Mouse (Mus musculus): Measurements from ENCODE around the gene Lsamp.

DNA sequence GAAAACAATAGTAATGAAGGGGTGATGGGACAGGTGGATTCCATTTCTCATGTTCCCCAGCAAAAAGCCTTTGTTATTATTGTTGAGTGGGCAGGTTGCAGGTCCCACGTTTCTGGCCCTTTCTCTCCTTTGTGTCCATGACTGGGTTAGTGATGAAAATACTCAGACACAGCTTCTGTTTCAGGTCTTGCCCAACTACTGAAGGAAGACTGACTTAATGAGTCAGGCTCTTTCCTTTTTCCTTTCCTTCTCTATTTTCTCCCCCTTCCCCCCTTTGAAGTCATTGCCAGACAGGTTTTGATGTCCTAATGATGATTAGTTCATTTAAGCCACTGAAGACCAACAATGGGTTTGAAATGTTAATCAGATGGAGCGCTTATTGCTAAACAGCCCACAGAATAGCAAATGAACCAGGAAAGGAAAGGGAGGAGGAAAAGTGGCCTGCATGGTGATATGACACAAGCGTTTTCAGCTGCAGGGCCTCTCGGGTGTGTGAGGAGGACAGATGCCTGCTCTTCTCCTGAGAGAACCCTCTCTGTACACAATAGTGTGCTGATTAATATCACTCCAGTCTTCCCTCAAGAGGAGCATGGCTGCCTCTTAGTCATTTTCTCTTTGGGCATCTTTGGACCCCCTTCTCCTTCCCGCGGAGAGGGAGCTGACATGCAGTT lies 393.1 kb downstream of the Lsamp start:
- no peak for TF ChIP-seq CTCF (IDR thresholded peaks at IDR 0.05; ENCODE audit: low read depth)
- TF ChIP-seq EP300 (IDR thresholded peaks at IDR 0.05; ENCODE audit: low read depth): no peak
